Mouse (Mus musculus): ENCODE data around the gene Gja1. TPM values are rescaled to one million over a fixed set of nuclear protein-coding genes. Genes with fewer than 3 reads are reported as not detected.

Gene Gja1
- polyA plus RNA-seq (2021; fragmentation: Nextera tagmentation): 143 and 172 TPM in 2 replicates
- long read RNA-seq, experiment 1, transcript Gja1-201 (2 exons, 3,071 nt): major isoform, 223 of 314 reads
- long read RNA-seq, experiment 1, partial matches to known transcripts: 87 of 314 reads
- long read RNA-seq, experiment 1, other reads (novel, unspliced or antisense): 4 of 314 reads
- long read RNA-seq, experiment 2, transcript Gja1-201 (2 exons, 3,071 nt): major isoform, 2,180 of 2,269 reads
- long read RNA-seq, experiment 2, partial matches to known transcripts: 70 of 2,269 reads
- long read RNA-seq, experiment 2, other reads (novel, unspliced or antisense): 19 of 2,269 reads

GRCm38 (mm10) chr10:56377097-56377965 lies at the start of gene Gja1:
Gja1 (plus strand) TSS chr10:56377330.

Other genes starting within 250 kb of the Gja1 start
- 1.9 and 2.7 TPM in 2 replicates for gene Tbc1d32, start 148.6 kb upstream of the Gja1 start, polyA plus RNA-seq (2021; fragmentation: Nextera tagmentation)

Data from layer of hippocampus, adult 6 months (tissue).